Mouse (Mus musculus): ENCODE data around the gene Pak6.

GRCm38 (mm10) chr2:118723693-118724486 is 60.8 kb downstream of the Pak6 start:
- TF ChIP-seq CTCF (IDR thresholded peaks at IDR 0.05; ENCODE audit: borderline replicate concordance, control insufficient read depth, extremely low read depth, insufficient read depth, low read length, poor library complexity): no peak
- TF ChIP-seq POLR2A (IDR thresholded peaks at IDR 0.05; ENCODE audit: control insufficient read depth, extremely low read depth, insufficient read depth, low read length, poor library complexity): no peak

Measured in thymus, adult 2 months (tissue).